Mouse (Mus musculus): ENCODE results near the gene Sema5b. TPM values are rescaled to one million over a fixed set of nuclear protein-coding genes. Genes with fewer than 3 reads are reported as not detected.
"Not testable (repeated sequence)": the region's sequence is repeated elsewhere in the genome, so short reads cannot be mapped to it uniquely, and the experiment has no call there.

Gene Sema5b
- total and polyA plus RNA-seq, 2 experiments from 2014 or later: 12.8 to 30.1 TPM

DNA sequence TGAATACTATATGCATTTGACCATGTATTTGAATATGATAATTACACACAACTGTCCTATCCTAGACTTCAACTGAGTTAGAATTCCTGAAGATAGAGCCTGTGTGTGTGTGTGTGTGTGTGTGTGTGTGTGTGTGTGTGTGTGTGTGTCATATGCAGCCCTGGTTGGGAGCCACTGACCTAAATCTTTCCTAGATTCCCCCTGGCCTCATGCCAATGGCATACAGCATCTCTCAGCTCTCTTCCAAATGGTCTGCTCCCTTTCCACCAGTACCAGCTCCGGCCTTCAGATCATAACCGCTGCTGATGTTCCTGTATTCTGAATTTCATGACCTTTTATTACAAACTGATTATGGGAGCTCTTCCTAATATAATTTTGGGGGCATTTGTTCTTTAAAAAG, 8.4 kb downstream of the Sema5b start:
- Histone ChIP-seq H3K36me3 (ENCODE audit: insufficient read depth) (no peaks in the 10 kb centered on the region), H3K4me3 (ENCODE audit: low read depth, low read length) (no peak overlapping the region), H3K4me1 (ENCODE audit: insufficient read depth) (no peaks in the 10 kb centered on the region), H3K27me3 (ENCODE audit: insufficient read depth, low read length) (no peaks in the 10 kb centered on the region), H3K4me2 (ENCODE audit: low read depth) (no peak overlapping the region), H3K9me3 (ENCODE audit: low read length) (no peaks in the 10 kb centered on the region), H3K9ac (no peak overlapping the region), H3K27ac (ENCODE audit: low read depth, low read length) (no peak overlapping the region)
- TF ChIP-seq CTCF (IDR thresholded peaks at IDR 0.05; ENCODE audit: low read depth): no peak
- DNase-seq (no peak), ATAC-seq (no peak)
- WGBS: 90% methylated on average over 2 of the region's 2 CpGs

DNA sequence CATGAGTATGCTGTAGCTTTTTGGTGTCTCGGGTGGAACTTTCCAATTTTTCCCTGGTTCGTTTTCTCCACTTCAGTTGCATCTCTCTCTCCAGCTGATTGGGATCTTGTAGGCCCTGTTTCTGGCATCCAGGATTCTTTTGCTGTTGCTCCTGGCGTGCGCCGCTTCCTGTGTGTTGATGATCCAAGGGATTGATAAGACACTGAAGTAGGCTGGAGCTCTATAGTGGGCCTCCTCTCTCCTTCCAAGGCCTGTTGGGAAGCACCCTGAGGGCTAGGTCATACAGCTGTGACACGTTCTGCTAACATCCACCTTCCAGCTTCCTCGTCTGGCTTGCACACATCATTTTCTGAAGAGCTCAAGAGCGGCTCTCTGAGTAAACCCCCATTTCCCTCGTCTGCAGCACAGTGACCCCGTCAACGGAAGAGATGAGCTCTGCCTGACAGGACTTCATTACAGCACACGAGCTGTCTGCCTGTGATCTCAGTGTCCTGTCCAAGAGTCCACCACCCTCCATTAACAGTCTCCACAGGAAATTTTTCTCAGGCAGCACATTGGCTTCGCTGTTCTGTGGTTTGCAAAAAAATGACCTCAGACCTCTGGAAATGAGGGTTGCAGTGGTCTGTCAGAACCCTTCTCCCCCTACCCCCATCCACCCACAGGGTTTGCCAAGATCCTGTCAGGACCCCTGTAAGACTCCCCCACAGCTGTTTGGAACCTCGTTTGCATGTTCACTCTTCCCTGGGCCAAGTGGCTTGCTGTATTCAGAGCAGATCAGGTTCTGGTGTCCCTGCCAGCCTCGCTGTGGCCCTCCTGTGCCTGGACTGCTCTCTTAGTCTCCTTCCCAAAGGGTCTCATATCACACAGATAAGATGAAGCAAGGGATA, 14.9 kb downstream of the Sema5b start:
- WGBS: 62% methylated on average over 15 of the region's 15 CpGs
- no peak overlapping the region for H3K4me2 ChIP-seq (ENCODE audit: low read depth)
- no peak for TF ChIP-seq CTCF (IDR thresholded peaks at IDR 0.05; ENCODE audit: low read depth)
- no peaks in the 10 kb centered on the region for H3K4me1 ChIP-seq (ENCODE audit: insufficient read depth)
- H3K9me3 ChIP-seq (ENCODE audit: low read length): no peaks in the 10 kb centered on the region
- no peaks in the 10 kb centered on the region for H3K36me3 ChIP-seq (ENCODE audit: insufficient read depth)
- no peak overlapping the region for H3K27ac ChIP-seq (ENCODE audit: low read depth, low read length)
- no peaks in the 10 kb centered on the region for H3K27me3 ChIP-seq (ENCODE audit: insufficient read depth, low read length)
- no peak overlapping the region for H3K9ac ChIP-seq
- ATAC-seq (peak; percentile 70), DNase-seq (no peak)
- no peak overlapping the region for H3K4me3 ChIP-seq (ENCODE audit: low read depth, low read length)

DNA sequence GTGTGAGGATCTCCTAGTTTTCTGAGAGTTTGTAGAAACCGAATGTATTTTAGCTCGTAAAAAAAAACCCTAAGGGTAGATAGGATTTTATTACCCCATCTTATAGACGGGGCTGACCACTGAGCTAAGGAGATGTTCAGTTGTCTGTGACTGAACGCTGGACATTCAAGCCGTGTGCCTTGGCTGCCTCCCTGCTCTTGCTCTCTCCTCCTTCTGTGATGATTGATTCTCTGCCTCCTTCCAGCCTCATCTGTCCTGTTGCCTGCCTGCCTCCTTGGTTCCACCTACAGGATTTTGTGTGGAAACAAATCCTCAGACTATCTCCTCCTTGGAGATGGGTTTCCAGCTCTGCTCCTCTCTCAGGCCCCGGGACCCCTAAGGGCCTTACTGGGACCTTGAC, 16.1 kb downstream of the Sema5b start:
- no peaks in the 10 kb centered on the region for H3K9me3 ChIP-seq (ENCODE audit: low read length)
- DNase-seq (no peak), ATAC-seq (no peak)
- no peaks in the 10 kb centered on the region for H3K4me1 ChIP-seq (ENCODE audit: insufficient read depth)
- TF ChIP-seq CTCF (IDR thresholded peaks at IDR 0.05; ENCODE audit: low read depth): 0 out of 2 replicates have a peak, but pooled peaks have one; percentile 9
- H3K27me3 ChIP-seq (ENCODE audit: insufficient read depth, low read length): no peaks in the 10 kb centered on the region
- H3K9ac ChIP-seq: no peak overlapping the region
- no peak overlapping the region for H3K4me3 ChIP-seq (ENCODE audit: low read depth, low read length)
- H3K4me2 ChIP-seq (ENCODE audit: low read depth): no peak overlapping the region
- no peak overlapping the region for H3K27ac ChIP-seq (ENCODE audit: low read depth, low read length)
- 80% methylated on average over 6 of the region's 6 CpGs for whole genome bisulfite sequencing
- H3K36me3 ChIP-seq (ENCODE audit: insufficient read depth): no peaks in the 10 kb centered on the region

GRCm38 (mm10) chr16:35561541-35561940, 20.6 kb downstream of the Sema5b start:
- 51% methylated on average over 6 of the region's 6 CpGs for WGBS
- peak; percentile 27; the same call in 1 of the 2 replicates for ATAC-seq
- no peaks in the 10 kb centered on the region for H3K9me3 ChIP-seq (ENCODE audit: low read length)

GRCm38 (mm10) chr16:35564246-35564905, 23.4 kb downstream of the Sema5b start:
- 39% methylated on average over 22 of the region's 22 CpGs for WGBS
- Histone ChIP-seq H3K4me1 (ENCODE audit: insufficient read depth) (peaks cover 7% of the 10 kb centered on the region), H3K27me3 (ENCODE audit: insufficient read depth, low read length) (no peaks in the 10 kb centered on the region), H3K9ac (no peak overlapping the region), H3K36me3 (ENCODE audit: insufficient read depth) (no peaks in the 10 kb centered on the region), H3K9me3 (ENCODE audit: low read length) (no peaks in the 10 kb centered on the region), H3K4me3 (ENCODE audit: low read depth, low read length) (no peak overlapping the region), H3K27ac (ENCODE audit: low read depth, low read length) (no peak overlapping the region), H3K4me2 (ENCODE audit: low read depth) (peak overlapping the region; percentile 34)
- no peak for TF ChIP-seq CTCF (IDR thresholded peaks at IDR 0.05; ENCODE audit: low read depth)
- DNase-seq (peak; percentile 63), ATAC-seq (peak; percentile 82)

More at GRCm38 (mm10) chr16:35561541-35561940, 20.6 kb downstream of the Sema5b start:
- no peak overlapping the region for H3K4me3 ChIP-seq (ENCODE audit: low read depth, low read length)
- H3K27ac ChIP-seq (ENCODE audit: low read depth, low read length): 0 out of 2 replicates have a peak overlapping the region, but pooled peaks have one; percentile 9
- H3K4me1 ChIP-seq (ENCODE audit: insufficient read depth): peaks cover 7% of the 10 kb centered on the region
- DNase-seq: peak; percentile 49
- no peaks in the 10 kb centered on the region for H3K36me3 ChIP-seq (ENCODE audit: insufficient read depth)
- H3K9ac ChIP-seq: no peak overlapping the region
- H3K4me2 ChIP-seq (ENCODE audit: low read depth): no peak overlapping the region
- H3K27me3 ChIP-seq (ENCODE audit: insufficient read depth, low read length): no peaks in the 10 kb centered on the region
- no peak for TF ChIP-seq CTCF (IDR thresholded peaks at IDR 0.05; ENCODE audit: low read depth)

- ATAC-seq; H3K4me3 ChIP-seq (ENCODE audit: low read depth, low read length); H3K9me3 ChIP-seq (ENCODE audit: low read length); H3K36me3 ChIP-seq (ENCODE audit: insufficient read depth); DNase-seq; H3K4me1 ChIP-seq (ENCODE audit: insufficient read depth); H3K9ac ChIP-seq; H3K4me2 ChIP-seq (ENCODE audit: low read depth); H3K27me3 ChIP-seq (ENCODE audit: insufficient read depth, low read length); H3K27ac ChIP-seq (ENCODE audit: low read depth, low read length): not testable (repeated sequence)
- 95% methylated on average over 5 of the region's 5 CpGs for WGBS
Measured at GRCm38 (mm10) chr16:35565601-35566000, 24.7 kb downstream of the Sema5b start.
